Mouse (Mus musculus) liver, postnatal 0 days (tissue): ENCODE measurements around the gene Myo1b.

Experiments
- CTCF ChIP-seq: sonication (generic); IDR thresholded peaks from 2 replicates; pipeline ENCODE4 v1.5.1; 2016; ENCODE audit warnings: antibody characterized with exemption, low read depth
- EP300 ChIP-seq: IDR thresholded peaks from 2 replicates; pipeline ENCODE4 v1.6.1; 2016; ENCODE audit warnings: antibody characterized with exemption, low read depth, mild to moderate bottlenecking

- no peak for TF ChIP-seq CTCF
- no peak for TF ChIP-seq EP300
These were observed 52.9 kb downstream of the Myo1b start for GRCm38 (mm10) chr1:51862828-51863421.
